Mouse (Mus musculus): Measurements from ENCODE around the gene Fbn1. TPM values are rescaled to one million over a fixed set of nuclear protein-coding genes. Genes with fewer than 3 reads are reported as not detected.

Gene Fbn1
- polyA plus RNA-seq, 1 experiment from 2014 or later, result 28.5 TPM

- H3K36me3 ChIP-seq (ENCODE audit: control insufficient read depth, insufficient read depth, low read length), result peaks cover 10% of the 10 kb centered on the region; the same call in 1 of the 2 replicates
- H3K9me3 ChIP-seq (replicated peaks; ENCODE audit: control insufficient read depth, low read length), result no peaks in the 10 kb centered on the region
- H3K4me1 ChIP-seq (ENCODE audit: control insufficient read depth, insufficient read depth, low read length), result no peaks in the 10 kb centered on the region
- no peak overlapping the region for H3K4me2 ChIP-seq
- no peaks in the 10 kb centered on the region for H3K27me3 ChIP-seq (ENCODE audit: control insufficient read depth, insufficient read depth, low read length)
- no peak overlapping the region for H3K9ac ChIP-seq (ENCODE audit: low read depth, low read length)
- 68% methylated on average over 5 of the region's 5 CpGs for WGBS (ENCODE audit: insufficient replicate concordance)
- no peak overlapping the region for H3K4me3 ChIP-seq (ENCODE audit: low read depth, low read length)
- ATAC-seq (replicated peaks; ENCODE audit: insufficient number of reproducible peaks, low FRiP score, low TSS enrichment), result no peak
- H3K27ac ChIP-seq (ENCODE audit: low read depth, low read length), result no peak overlapping the region
Measured at GRCm38 (mm10) chr2:125349144-125349543, 158.6 kb downstream of the Fbn1 start.

- H3K9me3 ChIP-seq (replicated peaks; ENCODE audit: control insufficient read depth, low read length), result no peaks in the 10 kb centered on the region
- no peaks in the 10 kb centered on the region for H3K4me1 ChIP-seq (ENCODE audit: control insufficient read depth, insufficient read depth, low read length)
- 89% methylated on average over 21 of the region's 21 CpGs for WGBS (ENCODE audit: insufficient replicate concordance)
- H3K36me3 ChIP-seq (ENCODE audit: control insufficient read depth, insufficient read depth, low read length), result peaks cover 7% of the 10 kb centered on the region; the same call in 1 of the 2 replicates
- H3K27ac ChIP-seq (ENCODE audit: low read depth, low read length), result no peak overlapping the region
- ATAC-seq (replicated peaks; ENCODE audit: insufficient number of reproducible peaks, low FRiP score, low TSS enrichment), result no peak
- H3K9ac ChIP-seq (ENCODE audit: low read depth, low read length), result no peak overlapping the region
- no peak overlapping the region for H3K4me3 ChIP-seq (ENCODE audit: low read depth, low read length)
- H3K27me3 ChIP-seq (ENCODE audit: control insufficient read depth, insufficient read depth, low read length), result no peaks in the 10 kb centered on the region
- no peak overlapping the region for H3K4me2 ChIP-seq
Measured at GRCm38 (mm10) chr2:125342181-125342950, 165.4 kb downstream of the Fbn1 start.

GRCm38 (mm10) chr2:125340381-125340780 lies 167.4 kb downstream of the Fbn1 start:
- ATAC-seq (replicated peaks; ENCODE audit: insufficient number of reproducible peaks, low FRiP score, low TSS enrichment), result no peak
- H3K9ac ChIP-seq (ENCODE audit: low read depth, low read length), result no peak overlapping the region
- no peak overlapping the region for H3K4me3 ChIP-seq (ENCODE audit: low read depth, low read length)
- peaks cover 6% of the 10 kb centered on the region for H3K36me3 ChIP-seq (ENCODE audit: control insufficient read depth, insufficient read depth, low read length)
- no peaks in the 10 kb centered on the region for H3K27me3 ChIP-seq (ENCODE audit: control insufficient read depth, insufficient read depth, low read length)
- H3K27ac ChIP-seq (ENCODE audit: low read depth, low read length), result no peak overlapping the region
- WGBS (ENCODE audit: insufficient replicate concordance), result 79% methylated on average over 5 of the region's 5 CpGs
- H3K4me1 ChIP-seq (ENCODE audit: control insufficient read depth, insufficient read depth, low read length), result no peaks in the 10 kb centered on the region
- H3K9me3 ChIP-seq (replicated peaks; ENCODE audit: control insufficient read depth, low read length), result no peaks in the 10 kb centered on the region
- no peak overlapping the region for H3K4me2 ChIP-seq

- WGBS (ENCODE audit: insufficient replicate concordance), result 81% methylated on average over 3 of the region's 3 CpGs
- peaks cover 4% of the 10 kb centered on the region for H3K36me3 ChIP-seq (ENCODE audit: control insufficient read depth, insufficient read depth, low read length)
- H3K9ac ChIP-seq (ENCODE audit: low read depth, low read length), result no peak overlapping the region
- H3K4me1 ChIP-seq (ENCODE audit: control insufficient read depth, insufficient read depth, low read length), result no peaks in the 10 kb centered on the region
- H3K4me3 ChIP-seq (ENCODE audit: low read depth, low read length), result no peak overlapping the region
- H3K27me3 ChIP-seq (ENCODE audit: control insufficient read depth, insufficient read depth, low read length), result no peaks in the 10 kb centered on the region
- H3K27ac ChIP-seq (ENCODE audit: low read depth, low read length), result no peak overlapping the region
- H3K9me3 ChIP-seq (replicated peaks; ENCODE audit: control insufficient read depth, low read length), result no peaks in the 10 kb centered on the region
- no peak for ATAC-seq (replicated peaks; ENCODE audit: insufficient number of reproducible peaks, low FRiP score, low TSS enrichment)
- H3K4me2 ChIP-seq, result no peak overlapping the region
Measured at GRCm38 (mm10) chr2:125337239-125337638, 170.6 kb downstream of the Fbn1 start.

- Histone ChIP-seq H3K4me1 (ENCODE audit: control insufficient read depth, insufficient read depth, low read length) (no peaks in the 10 kb centered on the region), H3K9me3 (replicated peaks; ENCODE audit: control insufficient read depth, low read length) (no peaks in the 10 kb centered on the region), H3K36me3 (ENCODE audit: control insufficient read depth, insufficient read depth, low read length) (peaks cover 4% of the 10 kb centered on the region), H3K27ac (ENCODE audit: low read depth, low read length) (no peak overlapping the region), H3K9ac (ENCODE audit: low read depth, low read length) (no peak overlapping the region), H3K27me3 (ENCODE audit: control insufficient read depth, insufficient read depth, low read length) (no peaks in the 10 kb centered on the region), H3K4me3 (ENCODE audit: low read depth, low read length) (no peak overlapping the region), H3K4me2 (no peak overlapping the region)
- WGBS (ENCODE audit: insufficient replicate concordance), result 87% methylated on average over 11 of the region's 11 CpGs
- no peak for ATAC-seq (replicated peaks; ENCODE audit: insufficient number of reproducible peaks, low FRiP score, low TSS enrichment)
Measured at GRCm38 (mm10) chr2:125335206-125335605, 172.6 kb downstream of the Fbn1 start.

- H3K4me2 ChIP-seq, result no peak overlapping the region
- H3K4me1 ChIP-seq (ENCODE audit: control insufficient read depth, insufficient read depth, low read length), result no peaks in the 10 kb centered on the region
- H3K9me3 ChIP-seq (replicated peaks; ENCODE audit: control insufficient read depth, low read length), result no peaks in the 10 kb centered on the region
- no peak overlapping the region for H3K27ac ChIP-seq (ENCODE audit: low read depth, low read length)
- peaks cover 4% of the 10 kb centered on the region for H3K36me3 ChIP-seq (ENCODE audit: control insufficient read depth, insufficient read depth, low read length)
- H3K27me3 ChIP-seq (ENCODE audit: control insufficient read depth, insufficient read depth, low read length), result no peaks in the 10 kb centered on the region
- H3K4me3 ChIP-seq (ENCODE audit: low read depth, low read length), result no peak overlapping the region
- WGBS (ENCODE audit: insufficient replicate concordance), result 74% methylated on average over 4 of the region's 4 CpGs
- no peak overlapping the region for H3K9ac ChIP-seq (ENCODE audit: low read depth, low read length)
- no peak for ATAC-seq (replicated peaks; ENCODE audit: insufficient number of reproducible peaks, low FRiP score, low TSS enrichment)
Measured at GRCm38 (mm10) chr2:125334163-125334562, 173.6 kb downstream of the Fbn1 start.

GRCm38 (mm10) chr2:125331581-125331980 lies 176.2 kb downstream of the Fbn1 start:
- H3K4me1 ChIP-seq (ENCODE audit: control insufficient read depth, insufficient read depth, low read length), result no peaks in the 10 kb centered on the region
- no peak overlapping the region for H3K4me3 ChIP-seq (ENCODE audit: low read depth, low read length)
- H3K4me2 ChIP-seq, result no peak overlapping the region
- no peak overlapping the region for H3K9ac ChIP-seq (ENCODE audit: low read depth, low read length)
- H3K36me3 ChIP-seq (ENCODE audit: control insufficient read depth, insufficient read depth, low read length), result peaks cover 4% of the 10 kb centered on the region
- no peaks in the 10 kb centered on the region for H3K27me3 ChIP-seq (ENCODE audit: control insufficient read depth, insufficient read depth, low read length)
- WGBS (ENCODE audit: insufficient replicate concordance), result 83% methylated on average over 7 of the region's 7 CpGs
- no peak for ATAC-seq (replicated peaks; ENCODE audit: insufficient number of reproducible peaks, low FRiP score, low TSS enrichment)
- no peak overlapping the region for H3K27ac ChIP-seq (ENCODE audit: low read depth, low read length)
- H3K9me3 ChIP-seq (replicated peaks; ENCODE audit: control insufficient read depth, low read length), result no peaks in the 10 kb centered on the region

- H3K4me2 ChIP-seq, result no peak overlapping the region
- no peaks in the 10 kb centered on the region for H3K4me1 ChIP-seq (ENCODE audit: control insufficient read depth, insufficient read depth, low read length)
- H3K27me3 ChIP-seq (ENCODE audit: control insufficient read depth, insufficient read depth, low read length), result no peaks in the 10 kb centered on the region
- no peak overlapping the region for H3K4me3 ChIP-seq (ENCODE audit: low read depth, low read length)
- H3K27ac ChIP-seq (ENCODE audit: low read depth, low read length), result no peak overlapping the region
- no peak for ATAC-seq (replicated peaks; ENCODE audit: insufficient number of reproducible peaks, low FRiP score, low TSS enrichment)
- H3K36me3 ChIP-seq (ENCODE audit: control insufficient read depth, insufficient read depth, low read length), result no peaks in the 10 kb centered on the region
- H3K9me3 ChIP-seq (replicated peaks; ENCODE audit: control insufficient read depth, low read length), result no peaks in the 10 kb centered on the region
- H3K9ac ChIP-seq (ENCODE audit: low read depth, low read length), result no peak overlapping the region
- 88% methylated on average over 10 of the region's 10 CpGs for WGBS (ENCODE audit: insufficient replicate concordance)
Measured at GRCm38 (mm10) chr2:125330506-125330905, 177.3 kb downstream of the Fbn1 start.

Data from heart, embryonic 11.5 days (tissue).